Mouse (Mus musculus): ENCODE measurements around the gene Ppp1r12c.

- TF ChIP-seq CTCF (IDR thresholded peaks at IDR 0.05; ENCODE audit: low read depth, low read length) (no peak), POLR2A (IDR thresholded peaks at IDR 0.05; ENCODE audit: borderline replicate concordance, low read depth, low read length) (no peak)
Measured at GRCm38 (mm10) chr7:4539019-4539418, 37.5 kb upstream of the Ppp1r12c start.
